Mouse (Mus musculus) kidney, postnatal 0 days (tissue): Measurements from ENCODE around the gene Nphs1. TPM values are rescaled to one million over a fixed set of nuclear protein-coding genes. Genes with fewer than 3 reads are reported as not detected.

Experiments used
- ATAC-seq: fragments of 200-750 bp; cut with Nextera tagmentation; replicated peaks from 2 replicates; pipeline ENCODE4 v1.8.0; 2017; ENCODE audit warnings: low read depth, moderate number of reproducible peaks, moderate TSS enrichment, moderate library complexity; ENCODE audit not compliant: low FRiP score
- DNase-seq: peaks from one replicate; pipeline ENCODE4 v3.0.0-alpha.2; 2016; ENCODE audit warnings: low spot score
- H3K27ac ChIP-seq: fragments of 300-500 bp; sonication (generic); 2 replicates; pipeline ENCODE4 v1.5.1; 2014; ENCODE audit warnings: mild to moderate bottlenecking
- H3K27me3 ChIP-seq: fragments of 300-500 bp; sonication (generic); 2 replicates; pipeline ENCODE4 v1.6.1; 2014; ENCODE audit warnings: low read length, mixed read lengths; ENCODE audit not compliant: insufficient read depth
- H3K36me3 ChIP-seq: fragments of 300-500 bp; sonication (generic); 2 replicates; pipeline ENCODE4 v1.6.1; 2014; ENCODE audit warnings: low read length, mixed read lengths; ENCODE audit not compliant: insufficient read depth
- H3K4me1 ChIP-seq: fragments of 300-500 bp; sonication (generic); replicated peaks from 2 replicates; pipeline ENCODE4 v1.6.1; 2014; ENCODE audit warnings: antibody characterized with exemption, low read length, mixed read lengths; ENCODE audit not compliant: insufficient read depth
- H3K4me2 ChIP-seq: fragments of 300-500 bp; sonication (generic); 2 replicates; pipeline ENCODE4 v1.6.1; 2014; ENCODE audit warnings: mild to moderate bottlenecking, low read length, moderate library complexity, mixed read lengths
- H3K4me3 ChIP-seq: fragments of 300-500 bp; sonication (generic); replicated peaks from 2 replicates; pipeline ENCODE4 v1.5.1; 2014; ENCODE audit warnings: low read depth, low read length
- H3K9ac ChIP-seq: fragments of 300-500 bp; sonication (generic); 2 replicates; pipeline ENCODE4 v1.6.1; 2014; ENCODE audit warnings: low read depth, low read length
- H3K9me3 ChIP-seq: fragments of 300-500 bp; sonication (generic); replicated peaks from 2 replicates; pipeline ENCODE4 v1.6.1; 2016; ENCODE audit warnings: low read length, inconsistent platforms, mixed read lengths
- CTCF ChIP-seq: IDR thresholded peaks from 2 replicates; pipeline ENCODE4 v1.5.1; 2016; ENCODE audit warnings: antibody characterized with exemption, low read depth, mild to moderate bottlenecking, moderate library complexity
- WGBS: fragments of 180-500 bp; shearing (Covaris S2); extraction: QIAGEN DNeasy Blood & Tissue Kit; methylation state at CpG from one replicate; pipeline ENCODE4 v1.1.7; 2014; 5-methylcytosine and 5-hydroxymethylcytosine counted together
- polyA plus RNA-seq: library from polyadenylated mRNA; unstranded; fragments of >200 nt; fragmentation: Nextera tagmentation; extraction: Ambion mirVana; gene quantifications from 2 replicates; pipeline ENCODE4 v1.2.1, GENCODE M21; 2015

Nphs1 gene
- polyA plus RNA-seq, 1 experiment from 2014 or later, result 3.8 TPM

GRCm38 (mm10) chr7:30456911-30457628 lies 1.0 kb upstream of the Nphs1 start:
- Histone ChIP-seq H3K9ac (no peak overlapping the region), H3K27me3 (peaks cover 59% of the 10 kb centered on the region), H3K9me3 (no peaks in the 10 kb centered on the region), H3K36me3 (no peaks in the 10 kb centered on the region), H3K27ac (no peak overlapping the region), H3K4me3 (0 out of 2 replicates have a peak overlapping the region, but pooled peaks have one; percentile 14), H3K4me1 (peaks cover 8% of the 10 kb centered on the region), H3K4me2 (peak overlapping the region; percentile 39)
- ATAC-seq (no peak), DNase-seq (no peak)
- WGBS, result 1% methylated on average over 30 of the region's 31 CpGs
- no peak for TF ChIP-seq CTCF

GRCm38 (mm10) chr7:30459484-30459883 lies 1.4 kb downstream of the Nphs1 start:
- H3K9me3 ChIP-seq, result no peaks in the 10 kb centered on the region
- H3K27me3 ChIP-seq, result peaks cover 55% of the 10 kb centered on the region
- no peak overlapping the region for H3K27ac ChIP-seq
- H3K9ac ChIP-seq, result no peak overlapping the region
- H3K4me3 ChIP-seq, result no peak overlapping the region
- ATAC-seq (peak; percentile 60), DNase-seq (no peak)
- H3K4me1 ChIP-seq, result peaks cover 3% of the 10 kb centered on the region; the same call in 1 of the 2 replicates
- no peaks in the 10 kb centered on the region for H3K36me3 ChIP-seq
- 33% methylated on average over 6 of the region's 6 CpGs for WGBS
- no peak overlapping the region for H3K4me2 ChIP-seq
- no peak for TF ChIP-seq CTCF

DNA sequence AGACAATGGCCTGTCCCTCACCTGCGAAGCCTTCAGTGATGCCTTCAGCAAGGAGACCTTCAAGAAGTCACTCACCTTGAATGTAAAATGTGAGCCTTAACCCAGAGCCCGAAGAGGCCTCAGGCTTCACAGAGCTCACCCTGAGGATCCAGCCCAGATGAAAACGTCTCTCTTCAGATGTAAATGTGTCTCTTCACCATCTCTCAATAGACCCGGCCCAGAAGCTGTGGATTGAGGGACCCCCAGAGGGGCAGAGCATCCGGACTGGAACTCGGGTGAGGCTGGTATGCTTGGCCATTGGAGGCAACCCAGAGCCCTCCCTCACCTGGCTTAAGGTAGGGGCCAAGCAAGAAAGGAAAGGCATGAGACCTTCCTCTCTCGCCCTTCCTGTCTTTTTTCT lies 5.5 kb downstream of the Nphs1 start:
- H3K27me3 ChIP-seq, result peaks cover 43% of the 10 kb centered on the region
- no peak overlapping the region for H3K9ac ChIP-seq
- H3K36me3 ChIP-seq, result no peaks in the 10 kb centered on the region
- H3K9me3 ChIP-seq, result no peaks in the 10 kb centered on the region
- WGBS, result 25% methylated on average over 7 of the region's 7 CpGs
- H3K4me3 ChIP-seq, result no peak overlapping the region
- H3K4me1 ChIP-seq, result no peaks in the 10 kb centered on the region
- ATAC-seq (no peak), DNase-seq (no peak)
- no peak overlapping the region for H3K27ac ChIP-seq
- no peak overlapping the region for H3K4me2 ChIP-seq
- no peak for TF ChIP-seq CTCF

GRCm38 (mm10) chr7:30463996-30464395 lies 5.9 kb downstream of the Nphs1 start:
- H3K4me2 ChIP-seq, result no peak overlapping the region
- 23% methylated on average over 4 of the region's 4 CpGs for WGBS
- no peaks in the 10 kb centered on the region for H3K9me3 ChIP-seq
- DNase-seq (no peak), ATAC-seq (no peak)
- H3K4me1 ChIP-seq, result no peaks in the 10 kb centered on the region
- no peak overlapping the region for H3K4me3 ChIP-seq
- H3K27me3 ChIP-seq, result peaks cover 43% of the 10 kb centered on the region
- H3K36me3 ChIP-seq, result no peaks in the 10 kb centered on the region
- TF ChIP-seq CTCF, result no peak
- no peak overlapping the region for H3K27ac ChIP-seq
- no peak overlapping the region for H3K9ac ChIP-seq

DNA sequence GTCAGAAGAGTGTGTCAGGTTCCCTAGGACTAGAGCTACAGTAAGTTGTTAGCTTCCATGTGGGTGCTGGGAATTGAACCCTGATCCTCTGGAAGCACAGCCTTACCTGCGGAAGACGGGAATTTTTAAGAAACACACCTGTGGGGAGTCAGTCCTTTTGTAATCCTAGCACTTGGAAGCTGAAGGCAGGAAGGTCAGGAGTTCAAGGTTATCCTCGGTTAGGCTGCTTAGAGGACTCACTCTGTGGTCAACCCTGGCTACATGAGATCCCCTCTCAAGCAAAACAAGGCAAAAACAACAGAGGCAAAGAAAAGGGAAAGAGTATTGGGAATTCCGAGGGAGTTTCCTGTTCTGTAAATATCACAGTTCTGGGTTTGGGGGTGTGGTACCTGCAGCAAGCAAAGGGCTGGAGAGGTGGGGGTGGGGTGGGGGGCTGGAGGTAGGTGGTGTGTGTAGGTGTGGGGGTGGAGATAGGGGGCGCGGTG lies 6.7 kb downstream of the Nphs1 start:
- H3K4me1 ChIP-seq, result no peaks in the 10 kb centered on the region
- DNase-seq (no peak), ATAC-seq (no peak)
- no peaks in the 10 kb centered on the region for H3K36me3 ChIP-seq
- TF ChIP-seq CTCF, result no peak
- H3K9me3 ChIP-seq, result no peaks in the 10 kb centered on the region
- H3K9ac ChIP-seq, result no peak overlapping the region
- peaks cover 43% of the 10 kb centered on the region for H3K27me3 ChIP-seq
- 12% methylated on average over 6 of the region's 6 CpGs for WGBS
- no peak overlapping the region for H3K4me2 ChIP-seq
- H3K27ac ChIP-seq, result no peak overlapping the region
- no peak overlapping the region for H3K4me3 ChIP-seq

GRCm38 (mm10) chr7:30472411-30472810 lies 14.3 kb downstream of the Nphs1 start:
- Histone ChIP-seq H3K27ac (no peak overlapping the region), H3K4me2 (no peak overlapping the region), H3K27me3 (peaks cover under 1% of the 10 kb centered on the region; the same call in 1 of the 2 replicates), H3K36me3 (no peaks in the 10 kb centered on the region), H3K9me3 (no peaks in the 10 kb centered on the region), H3K4me3 (no peak overlapping the region), H3K9ac (no peak overlapping the region), H3K4me1 (no peaks in the 10 kb centered on the region)
- WGBS, result 44% methylated on average over 5 of the region's 5 CpGs
- DNase-seq (peak; percentile 43), ATAC-seq (no peak)
- peak; percentile 71 for TF ChIP-seq CTCF
